Mouse (Mus musculus) layer of hippocampus, postnatal 14 days (tissue): ENCODE results near the gene Crhbp. TPM values are rescaled to one million over a fixed set of nuclear protein-coding genes. Genes with fewer than 3 reads are reported as not detected.

Source experiments
- DNase-seq, 2 experiments: peaks; one replicate each; pipeline ENCODE4 v3.0.0; 2021 to 2022; ENCODE audit warnings: low spot score in 2 of 2, mixed read lengths in 1 of 2
- long read RNA-seq, 2 experiments: library from polyadenylated mRNA; stranded (forward); transcript quantifications; one replicate each; pipeline ENCODE4 v2.0.0; 2021
- total RNA-seq, 2 experiments: library from RNA; stranded (reverse); gene quantifications; 2 replicates each; pipeline ENCODE4 v1.2.3; 2021

Gene Crhbp
- total RNA-seq = 10 to 100 TPM; 16.8 to 17.8 TPM
- long read RNA-seq, experiment 1, transcript Crhbp-202 (7 exons, 1,779 nt) = major isoform, 16 of 21 reads
- long read RNA-seq, experiment 1, partial matches to known transcripts = 5 of 21 reads
- long read RNA-seq, experiment 1, other reads (novel, unspliced or antisense) = 0 of 21 reads
- long read RNA-seq, experiment 2, transcript Crhbp-202 (7 exons, 1,779 nt) = major isoform, 25 of 32 reads
- long read RNA-seq, experiment 2, partial matches to known transcripts = 5 of 32 reads
- long read RNA-seq, experiment 2, other reads (novel, unspliced or antisense) = 0 of 32 reads

DNA sequence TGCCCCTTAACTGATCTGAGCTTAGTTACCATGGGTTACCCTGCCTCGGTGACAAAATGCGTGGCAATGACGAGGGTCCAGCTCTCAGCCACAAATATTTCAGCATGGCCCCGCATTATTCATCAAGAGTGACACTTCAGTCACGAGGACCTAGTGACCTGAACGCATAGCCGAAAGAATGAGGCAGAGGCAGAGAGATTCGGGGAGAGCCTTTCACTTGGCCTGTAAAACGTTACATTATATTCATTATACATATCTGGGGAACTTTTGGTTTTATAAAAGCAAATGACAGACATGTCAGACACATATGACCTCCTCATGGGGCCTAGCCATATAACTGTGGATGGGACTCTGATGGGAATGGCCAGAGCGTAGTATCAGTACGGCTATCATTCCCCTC is at the start of gene Crhbp:
Gene Crhbp, minus strand, starts transcription at position 101 of the 400 bp plus-strand sequence.
- no peak for DNase-seq

DNA sequence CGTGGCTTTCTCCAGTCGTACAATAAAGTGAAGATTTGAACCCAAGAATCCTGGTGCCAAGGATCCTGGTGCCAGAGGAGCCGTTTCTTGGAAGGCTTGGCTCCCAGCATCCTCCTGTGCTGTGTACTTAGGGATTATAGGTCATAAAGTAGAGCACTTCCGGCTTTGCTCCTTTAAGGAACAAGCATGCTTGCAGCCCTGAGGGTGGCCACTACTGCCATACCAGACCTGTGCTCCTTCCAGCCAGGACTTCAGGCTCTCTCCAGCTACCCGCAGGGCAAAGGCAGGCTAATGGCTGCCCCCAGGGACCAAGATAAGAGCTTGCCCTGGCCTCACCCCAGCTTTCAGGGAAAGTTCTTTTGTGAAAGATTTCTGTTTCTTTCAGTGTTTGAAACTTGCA is 48.6 kb upstream of the Crhbp start:
- no peak for DNase-seq

DNA sequence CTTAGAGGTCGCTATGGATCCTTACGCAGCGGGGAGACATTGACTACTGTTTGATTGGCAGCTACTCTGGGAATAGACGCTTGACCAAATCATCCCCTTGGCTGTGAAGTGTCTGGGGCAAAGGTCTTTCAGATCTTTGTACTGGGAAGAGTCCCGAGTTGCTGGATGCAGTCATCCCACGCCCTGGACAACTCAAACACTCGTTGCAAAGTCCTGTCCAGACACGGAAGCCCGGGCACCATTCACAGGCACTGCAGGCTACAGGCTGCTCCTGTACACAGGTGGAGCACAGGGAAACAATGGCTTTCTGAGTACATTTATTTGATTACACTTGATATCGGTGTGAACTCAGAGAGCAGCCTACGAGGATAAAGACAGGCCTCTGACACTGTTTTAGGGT is 46.6 kb upstream of the Crhbp start:
- no peak for DNase-seq

DNA sequence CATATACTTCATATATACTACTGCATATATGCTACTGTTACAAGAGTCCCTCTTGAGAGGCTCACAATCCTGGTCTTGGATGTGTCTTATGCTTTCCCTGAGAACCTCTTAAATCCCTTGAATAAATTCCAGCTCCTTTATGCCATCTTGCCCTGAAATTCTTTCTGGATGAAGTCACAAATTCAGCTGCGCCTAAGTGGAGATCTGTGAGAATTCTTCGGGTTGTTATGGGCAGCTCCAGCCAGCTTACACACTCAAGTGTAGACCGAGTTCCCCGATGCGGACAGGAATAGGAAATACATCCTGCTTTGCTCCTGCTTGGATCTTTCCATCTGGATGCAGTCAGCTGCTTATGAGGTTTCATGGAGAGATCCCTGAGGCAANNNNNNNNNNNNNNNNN is 39.9 kb upstream of the Crhbp start:
- no peak for DNase-seq

DNA sequence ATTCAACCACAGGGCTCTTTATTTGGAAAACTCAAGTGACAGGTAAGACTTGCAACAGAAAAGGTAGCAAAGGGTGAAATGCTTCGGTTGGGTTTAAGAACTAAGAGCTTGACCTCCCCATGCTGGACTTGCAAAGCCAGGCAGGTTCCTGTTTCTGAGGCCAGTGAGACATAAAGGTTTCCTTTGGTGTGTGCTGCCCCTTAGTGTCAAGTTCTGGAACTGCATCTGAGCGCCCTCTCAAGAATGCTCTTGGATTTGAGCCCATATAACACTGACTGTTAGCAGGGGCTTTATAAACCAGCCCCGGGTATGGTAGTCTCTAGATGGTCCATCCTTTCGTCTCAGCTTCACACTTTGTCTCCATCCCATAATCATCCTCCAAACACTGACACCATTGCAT is 36.7 kb upstream of the Crhbp start:
- DNase-seq = peak; percentile 82

DNA sequence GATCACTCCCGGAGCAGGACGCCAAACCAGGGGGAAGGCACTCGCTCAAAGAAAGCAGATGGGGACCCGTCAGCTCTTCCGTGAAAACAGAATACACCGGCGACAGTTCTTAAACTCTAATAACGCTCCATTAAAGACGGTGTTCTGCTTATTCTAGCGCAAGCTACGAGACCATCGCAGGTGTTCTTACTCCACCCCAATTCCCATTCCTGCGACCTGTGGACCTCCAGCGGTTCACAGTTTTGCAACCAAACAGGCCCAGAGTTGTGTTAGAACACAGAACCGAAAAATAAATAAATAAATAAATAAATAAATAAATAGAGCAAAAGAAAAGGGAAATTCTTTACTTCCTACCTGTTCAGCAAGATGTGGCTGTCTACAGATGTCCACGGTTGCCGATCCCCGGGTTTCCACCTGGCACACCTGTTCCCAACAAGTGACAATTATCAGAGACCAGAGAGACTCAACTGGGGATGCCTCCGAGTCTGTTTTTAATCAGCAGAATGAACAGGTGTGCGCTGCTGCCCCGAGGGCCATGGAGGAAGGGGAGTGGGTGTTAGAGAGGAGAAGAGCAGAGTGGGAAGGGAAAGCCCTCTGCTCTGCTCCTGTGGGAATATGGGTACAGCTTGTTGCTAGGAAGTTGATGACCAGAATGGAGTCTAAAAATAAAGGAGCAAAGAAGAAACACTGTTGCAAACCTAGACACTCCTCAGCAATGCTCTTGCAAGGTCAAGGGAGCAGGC is 34.1 kb upstream of the Crhbp start, which contains the start of gene S100z:
Gene S100z, minus strand, starts transcription at position 51 of the 743 bp plus-strand sequence.
- no peak for DNase-seq

DNA sequence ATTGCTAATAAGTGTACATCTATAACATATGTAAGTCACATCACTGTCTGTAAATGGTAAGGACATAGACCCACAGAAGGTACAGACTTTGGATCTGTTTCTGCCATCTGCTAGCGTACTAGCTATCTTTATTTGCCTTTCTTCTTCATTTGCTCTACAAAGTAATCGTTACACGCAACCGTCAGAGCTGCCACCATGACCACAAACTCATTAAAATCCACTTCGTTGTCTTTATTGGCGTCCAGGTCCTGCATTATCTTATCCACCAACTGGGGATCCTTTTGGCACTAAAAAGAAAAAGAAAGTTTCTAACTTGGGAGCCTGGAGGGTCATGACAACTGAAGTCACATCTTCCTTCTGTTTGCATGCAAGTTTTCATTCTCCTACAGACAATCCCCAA is 32.4 kb upstream of the Crhbp start:
- DNase-seq = no peak

DNA sequence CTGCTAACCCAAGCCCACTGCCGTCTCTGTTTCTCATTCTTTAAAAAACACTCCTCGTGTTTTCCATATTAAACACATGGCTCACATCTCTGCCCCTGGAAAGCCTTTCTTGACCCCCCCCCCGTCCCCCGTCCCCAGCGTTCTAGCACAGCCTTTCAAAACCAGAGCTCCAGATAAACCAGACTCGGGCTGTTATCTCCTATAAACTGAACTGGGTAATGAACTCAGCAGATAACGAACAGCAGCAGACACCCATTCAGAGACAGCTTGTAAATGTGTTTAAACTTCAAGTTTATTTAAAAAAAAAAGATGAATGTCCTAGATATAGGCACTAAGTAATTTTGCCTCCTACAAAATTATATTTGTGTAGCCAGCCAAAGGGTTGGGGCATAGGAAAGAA is 30.4 kb upstream of the Crhbp start:
- no peak for DNase-seq

DNA sequence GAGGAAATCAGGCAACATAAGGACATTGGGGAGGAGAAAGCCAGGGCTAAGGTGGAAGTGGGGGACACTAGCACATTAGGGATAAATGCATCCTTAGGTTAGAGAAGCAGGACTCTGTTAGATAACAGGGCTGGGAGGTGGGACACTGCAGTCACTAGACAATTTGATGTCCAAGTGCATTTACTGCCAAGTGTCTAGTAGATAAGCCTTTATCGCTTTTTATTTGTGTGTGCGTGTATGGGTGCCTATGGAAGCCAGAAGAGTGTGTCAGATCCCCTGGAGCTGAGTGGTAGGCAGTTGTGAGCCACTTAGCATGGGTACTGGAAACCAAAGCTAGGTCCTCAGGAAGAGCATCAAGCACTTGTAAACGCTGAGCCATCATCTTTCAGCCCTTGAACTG is 29.6 kb upstream of the Crhbp start:
- DNase-seq = no peak

DNA sequence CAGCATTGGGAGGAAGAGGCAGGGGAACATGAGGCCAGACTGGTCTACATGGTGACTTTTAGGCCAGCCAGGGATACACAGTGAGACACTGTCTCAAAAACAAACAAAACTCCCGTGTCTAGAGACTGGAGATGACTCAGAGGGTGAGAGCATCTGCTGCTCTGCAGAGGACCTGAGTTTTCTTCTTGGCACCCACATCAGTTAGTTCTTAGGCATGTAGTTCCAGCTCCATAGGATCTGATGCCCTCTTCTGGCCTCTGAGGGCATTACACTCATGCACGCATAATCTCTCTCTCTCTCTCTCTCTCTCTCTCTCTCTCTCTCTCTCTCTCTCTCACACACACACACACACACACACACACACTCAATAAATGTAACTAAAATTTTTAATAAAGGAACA is 26.2 kb upstream of the Crhbp start:
- peak in 1 of 2 experiments; percentile 9 for DNase-seq

DNA sequence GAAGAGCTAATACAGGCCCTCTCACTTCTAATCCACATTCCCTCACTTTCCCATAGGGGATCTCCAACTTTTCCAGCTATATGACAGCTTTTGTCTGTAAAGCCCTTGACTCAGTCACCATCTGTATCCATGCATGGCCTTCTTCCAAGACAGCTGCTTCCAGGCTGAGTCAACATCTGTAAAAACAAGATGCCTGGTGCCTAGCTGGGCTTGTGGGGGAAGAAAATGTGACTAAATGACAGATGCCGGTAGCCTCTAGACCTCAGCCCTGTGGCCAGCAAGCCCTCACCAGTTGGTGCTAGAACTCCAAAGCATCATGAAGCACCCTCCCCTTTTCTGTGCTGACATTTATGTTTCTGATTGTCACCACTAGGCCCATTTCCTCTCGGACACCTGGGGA is 6.8 kb upstream of the Crhbp start:
- no peak for DNase-seq

DNA sequence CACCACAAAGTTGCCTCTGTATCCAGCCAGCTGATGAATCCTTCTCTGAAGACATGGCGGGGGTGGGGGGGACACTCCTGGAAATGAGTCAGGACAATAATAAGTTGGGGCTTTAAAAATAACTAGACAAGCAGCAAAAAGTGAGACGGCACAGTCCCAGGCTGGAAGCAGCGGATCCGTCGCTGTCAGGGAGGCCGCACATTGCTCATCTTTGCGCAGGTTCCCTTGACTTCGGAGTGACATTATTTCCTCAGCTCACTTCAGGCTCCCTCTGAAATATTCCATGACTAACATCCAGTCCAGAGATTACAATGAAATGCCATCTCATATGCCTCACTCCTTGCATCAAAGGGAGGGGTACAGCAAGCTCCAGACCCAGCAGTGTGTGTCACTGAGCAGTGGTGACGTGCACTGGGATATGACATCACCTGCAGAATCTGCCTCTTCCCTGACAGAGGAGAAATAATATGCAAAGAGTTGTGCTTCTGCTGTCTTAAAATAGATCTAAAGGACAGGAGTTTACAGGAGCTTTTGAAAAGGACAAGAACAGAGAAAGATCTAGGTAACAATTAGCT is 6.0 kb upstream of the Crhbp start:
- no peak for DNase-seq

DNA sequence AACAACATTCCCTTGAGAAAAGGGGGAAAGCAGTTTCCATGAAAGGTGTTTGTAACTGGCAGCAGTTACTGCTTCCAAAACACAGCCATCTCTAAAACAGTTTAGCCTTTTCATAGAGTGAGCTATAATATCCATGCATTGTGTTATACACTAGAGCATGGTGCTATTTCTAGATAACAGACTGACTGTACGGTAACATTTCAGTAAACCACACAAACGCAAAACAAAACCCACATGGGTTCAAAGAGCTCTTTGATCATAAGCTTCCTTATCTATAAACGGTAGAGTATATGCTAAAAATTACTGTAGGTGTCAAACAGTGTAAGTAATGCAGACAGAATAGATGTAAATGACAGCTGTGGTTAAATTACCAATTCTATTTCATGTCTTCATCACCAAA is 5.0 kb upstream of the Crhbp start:
- DNase-seq = no peak

DNA sequence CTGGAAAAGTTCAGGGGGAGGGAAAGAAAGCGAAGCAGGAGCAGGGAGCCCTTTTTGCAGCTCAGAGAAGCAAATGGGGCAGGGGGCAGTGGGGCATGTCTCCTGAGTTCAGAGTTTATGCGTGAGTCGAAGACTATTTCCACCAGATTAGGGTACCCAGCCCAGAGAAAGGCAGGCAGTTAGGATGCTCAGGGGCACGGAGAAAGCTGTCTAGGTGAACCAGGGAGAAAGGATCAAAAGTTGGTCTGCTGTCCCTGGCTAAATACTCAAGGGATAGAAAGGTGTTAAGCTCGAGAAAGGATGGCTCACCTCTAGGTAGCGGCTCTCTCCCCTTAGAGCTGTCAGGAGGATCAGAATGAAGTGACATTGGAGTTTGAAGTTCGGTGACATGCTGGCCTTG is 433 bp downstream of the Crhbp start:
- DNase-seq = no peak

DNA sequence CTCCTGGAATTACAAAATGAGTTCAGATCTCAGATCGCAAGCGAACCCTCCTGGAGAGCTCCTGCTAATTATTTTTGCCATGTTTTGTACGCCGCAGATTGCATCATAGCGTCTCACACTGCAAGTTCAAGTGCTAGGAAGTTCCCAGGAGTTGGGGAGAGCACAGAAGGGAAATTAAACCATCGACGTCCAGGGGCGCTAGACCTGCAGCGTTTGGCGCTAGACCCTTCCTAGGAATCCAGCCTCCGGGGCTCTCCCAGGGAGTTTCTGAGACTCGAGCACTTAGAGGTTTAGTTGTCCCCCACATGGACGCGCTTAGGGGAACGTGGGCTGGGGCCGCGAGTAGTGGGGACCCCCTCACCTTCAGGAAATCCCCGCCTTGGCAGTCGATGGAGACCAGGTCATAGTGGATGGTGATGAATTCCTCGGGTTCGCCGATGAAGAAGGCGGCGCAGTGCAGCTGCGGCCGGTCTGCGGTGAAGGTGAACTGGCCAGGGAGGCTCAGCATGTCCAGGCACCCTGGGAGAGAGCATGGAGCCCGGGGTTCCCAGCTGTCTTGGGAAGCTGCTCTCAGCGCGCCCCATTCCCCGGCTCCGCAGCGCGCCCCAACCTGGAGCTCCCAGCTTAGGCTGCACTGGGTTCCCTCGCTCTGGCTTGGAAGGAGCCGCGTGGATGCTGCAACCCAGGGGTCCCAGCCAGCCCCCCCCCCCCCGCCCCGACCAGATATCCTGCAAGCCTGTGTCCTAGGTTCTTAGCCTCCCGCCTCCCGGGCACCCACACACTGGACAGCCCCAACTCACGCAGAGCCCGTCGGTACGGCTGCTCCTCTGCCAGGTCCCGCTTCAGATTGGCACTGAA is 1.1 kb downstream of the Crhbp start:
- DNase-seq = no peak

DNA sequence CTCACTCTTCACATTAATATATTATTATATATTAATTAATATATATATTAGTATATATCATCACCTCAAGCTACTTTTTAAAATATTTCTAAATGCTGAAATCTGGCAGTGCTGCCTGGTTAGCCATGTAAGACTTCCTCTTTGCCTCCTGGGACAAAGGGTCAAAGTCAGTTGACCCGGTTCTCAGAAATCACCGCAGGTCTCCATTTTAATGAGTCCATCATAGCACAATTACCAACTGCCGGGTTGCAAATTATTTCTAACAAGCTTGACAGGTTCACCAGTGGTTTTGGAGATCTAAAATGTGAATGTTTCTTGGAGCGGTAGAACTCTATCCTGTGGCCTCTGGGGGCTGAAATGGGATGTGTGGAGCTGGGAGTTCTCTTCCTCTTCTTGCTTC is 1.8 kb downstream of the Crhbp start:
- DNase-seq = no peak

DNA sequence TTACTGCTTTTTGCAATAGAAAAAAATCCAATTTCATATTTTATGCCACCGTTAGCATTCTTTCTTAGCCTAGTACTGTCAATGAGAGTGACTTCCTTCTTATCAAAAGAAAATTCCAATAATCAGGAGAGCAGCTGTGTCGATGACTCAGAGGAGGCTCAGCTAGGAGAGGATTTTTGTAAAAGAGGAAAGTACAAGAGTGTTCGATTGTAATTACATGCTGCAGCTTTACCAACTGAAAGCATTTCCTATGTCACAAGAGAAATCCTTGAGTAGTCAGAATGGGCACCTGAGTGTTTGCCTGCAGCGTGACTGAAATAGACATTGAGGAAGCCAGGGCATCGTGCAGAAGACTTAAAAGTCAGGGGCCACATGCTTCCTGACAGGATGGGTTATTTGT is 5.2 kb downstream of the Crhbp start:
- no peak for DNase-seq

DNA sequence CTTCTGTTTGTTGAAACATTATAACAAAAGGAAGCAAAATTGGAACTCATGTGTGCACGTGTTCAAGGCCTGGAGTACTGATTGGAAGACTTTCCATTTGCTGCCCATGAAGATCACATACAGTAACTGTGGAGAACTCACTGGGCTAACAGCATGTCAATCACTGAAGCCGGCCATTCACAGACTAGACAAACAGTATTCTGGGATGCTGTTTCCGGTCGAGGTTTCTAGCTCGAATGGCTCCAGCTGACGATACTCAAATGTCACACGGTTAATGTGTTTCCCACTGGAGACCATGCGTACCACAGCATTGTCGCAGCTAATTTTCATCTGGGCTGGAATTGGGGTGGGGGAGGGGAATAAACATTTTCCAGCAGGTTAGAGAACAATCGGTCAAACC is 13.0 kb downstream of the Crhbp start:
- DNase-seq = no peak

DNA sequence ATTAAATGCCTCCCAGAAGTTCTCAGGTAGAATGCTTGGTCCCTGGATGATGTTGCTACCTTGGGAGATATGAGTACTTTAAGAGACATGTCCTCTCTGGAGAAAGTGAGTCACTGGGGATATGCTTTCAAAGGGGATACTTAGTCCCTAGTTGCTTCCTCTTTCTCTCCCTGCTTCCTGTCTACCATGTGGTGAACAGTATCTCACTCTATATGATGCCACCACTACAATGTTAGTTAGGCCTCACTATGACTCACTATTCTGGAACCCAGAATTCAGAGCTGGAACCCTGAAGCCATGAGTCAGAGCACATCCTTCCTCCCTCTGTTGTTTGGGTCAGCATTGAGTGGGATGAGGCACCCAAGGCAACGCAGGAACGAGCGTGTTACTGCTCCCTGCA is 17.2 kb downstream of the Crhbp start:
- DNase-seq = no peak

DNA sequence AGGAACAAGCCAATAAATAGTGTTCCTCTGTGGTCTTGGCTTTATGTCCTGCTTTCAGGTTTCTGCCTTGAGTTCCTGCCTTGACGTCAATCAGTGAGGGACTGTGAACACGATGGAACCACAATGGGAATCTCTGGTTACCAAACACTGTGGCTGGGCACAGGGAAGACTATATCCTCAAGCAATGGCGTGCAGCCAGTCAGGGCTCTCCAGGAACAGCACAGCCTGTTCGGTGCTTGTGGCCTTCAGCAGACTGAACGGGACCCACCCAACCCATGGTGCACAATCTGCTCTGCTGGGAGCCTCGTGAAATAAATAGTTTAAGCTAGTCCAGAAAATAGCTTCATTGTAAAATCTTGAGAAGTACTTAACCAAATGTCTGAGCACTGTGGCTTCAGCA is 18.3 kb downstream of the Crhbp start:
- DNase-seq = no peak

DNA sequence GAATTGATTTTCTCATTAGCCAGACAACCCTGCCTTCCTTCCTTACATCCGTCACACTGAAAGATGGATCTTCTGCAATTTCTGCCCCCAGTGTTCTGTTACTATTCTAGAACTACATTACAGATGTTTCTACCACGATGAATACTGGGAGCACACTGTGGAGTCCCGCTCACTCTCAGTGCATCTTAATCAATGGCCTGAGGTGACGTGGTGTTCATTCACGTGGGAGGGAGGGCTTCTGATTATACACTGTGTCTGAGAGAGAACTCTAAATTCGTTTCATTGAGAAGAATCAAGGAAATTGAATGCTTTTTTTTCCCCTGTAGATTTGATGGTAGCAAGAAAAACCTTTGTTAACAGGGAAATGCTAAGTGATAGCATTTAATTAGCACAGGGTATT is 19.2 kb downstream of the Crhbp start:
- DNase-seq = no peak

DNA sequence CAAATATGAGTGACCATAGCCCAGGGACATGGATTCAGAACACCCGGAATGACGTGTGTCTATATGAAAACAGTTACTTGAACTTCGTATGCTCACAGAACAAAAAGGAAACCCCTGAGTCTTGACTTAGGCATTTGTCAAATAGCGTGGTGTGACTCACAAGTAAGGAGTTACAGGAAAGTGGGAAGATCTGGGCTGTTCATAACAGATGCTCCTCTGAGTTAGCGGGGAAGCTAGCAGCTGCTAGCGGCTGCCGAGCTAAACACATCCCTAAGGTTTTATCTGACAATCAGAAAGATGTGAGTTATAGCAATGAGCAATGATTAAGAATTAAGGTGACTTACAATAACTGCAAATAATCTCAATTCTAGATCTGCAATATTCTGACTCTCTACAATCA is 19.8 kb downstream of the Crhbp start:
- no peak for DNase-seq
